8 mouse cellular contexts compared by ENCODE assay signal in genomic region chr9:20877118-20878040, GRCm38 (mm10). TPM values are rescaled to one million over a fixed set of nuclear protein-coding genes. Genes with fewer than 3 reads are reported as not detected.
DNase-seq lines count a peak whose midpoint lies in the region; ATAC-seq and TF ChIP-seq lines count a peak whose summit lies in the region.

No protein-coding gene starts in this region.

- no peak for ATAC-seq in heart, embryonic 11.5 days (replicated peaks; ENCODE audit: insufficient number of reproducible peaks, low FRiP score, low TSS enrichment)
- 0 out of 2 replicates have a peak, but pooled peaks have one; percentile 0 for ATAC-seq in heart, embryonic 16.5 days (replicated peaks; ENCODE audit: extremely low read depth, insufficient read depth, low FRiP score)

- peak overlapping the region; percentile 62 for H3K9ac ChIP-seq in heart, embryonic 11.5 days (ENCODE audit: low read depth, low read length)
- H3K9ac ChIP-seq in ES-E14 (ENCODE audit: insufficient read depth, low read depth, low read length, poor library complexity, severe bottlenecking) = peak overlapping the region; percentile 46; the same call in 1 of the 2 replicates
- peak overlapping the region; percentile 53 for H3K9ac ChIP-seq in heart, embryonic 16.5 days (ENCODE audit: low read length)

- in situ Hi-C loops in ES-E14 (cut with MboI; ENCODE audit: low sequenced_read_pairs in 2 of 2, unreplicated experiment in 2 of 2) = no loop called here

- H3K36me3 ChIP-seq in heart, embryonic 11.5 days (ENCODE audit: control insufficient read depth, insufficient read depth, low read length) = no peaks in the 10 kb centered on the region
- peaks cover 14% of the 10 kb centered on the region; the same call in 1 of the 2 replicates for H3K36me3 ChIP-seq in ES-E14 (ENCODE audit: control insufficient read depth, insufficient read depth, low read length, poor library complexity, severe bottlenecking)
- no peaks in the 10 kb centered on the region for H3K36me3 ChIP-seq in heart, embryonic 16.5 days (ENCODE audit: control insufficient read depth, insufficient read depth)
- H3K36me3 ChIP-seq in macrophage (ENCODE audit: inconsistent target) = peaks cover 11% of the 10 kb centered on the region; the same call in 1 of the 2 replicates

- peak overlapping the region; percentile 50; the same call in 1 of the 2 replicates for H3K27ac ChIP-seq in heart, embryonic 11.5 days (ENCODE audit: low read depth, low read length)
- H3K27ac ChIP-seq in ES-E14 (ENCODE audit: insufficient read depth, low read depth, low read length, poor library complexity, severe bottlenecking) (no peak overlapping the region; the same call in 1 of the 2 replicates), macrophage (peak overlapping the region; percentile 48)
- H3K27ac ChIP-seq in heart, embryonic 16.5 days (ENCODE audit: low read length) = peak overlapping the region; percentile 54

- H3K9me3 ChIP-seq in heart, embryonic 11.5 days (replicated peaks; ENCODE audit: control insufficient read depth, low read length) = no peaks in the 10 kb centered on the region
- no peaks in the 10 kb centered on the region for H3K9me3 ChIP-seq in ES-E14 (ENCODE audit: control insufficient read depth, insufficient read depth, low read depth, low read length)
- no peaks in the 10 kb centered on the region for H3K9me3 ChIP-seq in heart, embryonic 16.5 days (replicated peaks; ENCODE audit: control insufficient read depth, low read length)

- no peaks in the 10 kb centered on the region for H3K79me2 ChIP-seq in macrophage (ENCODE audit: inconsistent target)

- no peak for DNase-seq in heart, adult 9 months (ENCODE audit: low spot score in 2 of 2)
- DNase-seq in ES-E14 (ENCODE audit: low read depth, low spot score) = no peak
- no peak for DNase-seq in adrenal gland, postnatal 4 days (ENCODE audit: low spot score in 2 of 2)
- DNase-seq in urinary bladder, postnatal 10 days (ENCODE audit: low spot score) = no peak
- no peak for DNase-seq in retina, embryonic 14.5 days (ENCODE audit: low spot score)

- H3K4me3 ChIP-seq in heart, embryonic 11.5 days (ENCODE audit: low read depth, low read length) = peak overlapping the region; percentile 35
- H3K4me3 ChIP-seq in ES-E14 (ENCODE audit: insufficient read depth in 1 of 2, low read depth in 1 of 2, low read length in 2 of 2, poor library complexity in 1 of 2, severe bottlenecking in 1 of 2) (peak overlapping the region; percentile 12 to 51; a peak in 3 of 4 replicates), macrophage (ENCODE audit: inconsistent target) (peak overlapping the region; percentile 33)
- H3K4me3 ChIP-seq in heart, embryonic 16.5 days (ENCODE audit: low read length) = peak overlapping the region; percentile 53

- H3K4me2 ChIP-seq in heart, embryonic 11.5 days = peak overlapping the region; percentile 70
- H3K4me2 ChIP-seq in heart, embryonic 16.5 days (ENCODE audit: low read depth, low read length) = peak overlapping the region; percentile 77

- 32% methylated on average over 14 of the region's 14 CpGs for WGBS in heart, embryonic 11.5 days (ENCODE audit: insufficient replicate concordance)
- 35% methylated on average over 14 of the region's 14 CpGs for WGBS in heart, embryonic 16.5 days
- WGBS in macrophage (ENCODE audit: missing documents) = 41% methylated on average over 13 of the region's 14 CpGs

- H3K27me3 ChIP-seq in heart, embryonic 11.5 days (ENCODE audit: control insufficient read depth, insufficient read depth, low read length) = peaks cover 2% of the 10 kb centered on the region; the same call in 1 of the 2 replicates
- H3K27me3 ChIP-seq in heart, embryonic 16.5 days (ENCODE audit: control insufficient read depth, insufficient read depth, low read length) = no peaks in the 10 kb centered on the region

- H3K4me1 ChIP-seq in heart, embryonic 11.5 days (ENCODE audit: control insufficient read depth, insufficient read depth, low read length) = peaks cover 6% of the 10 kb centered on the region
- H3K4me1 ChIP-seq in ES-E14 (ENCODE audit: control insufficient read depth in 2 of 2, insufficient read depth in 2 of 2, low read length in 2 of 2, poor library complexity in 1 of 2) = peaks cover 0 to 8% of the 10 kb centered on the region in 2 experiments; a peak in 2 of 4 replicates
- H3K4me1 ChIP-seq in heart, embryonic 16.5 days (ENCODE audit: control insufficient read depth, insufficient read depth, low read length) = peaks cover 5% of the 10 kb centered on the region

TF ChIP-seq in ES-E14, 5 proteins besides CTCF, POLR2A, EP300 and RAD21:
- TF ChIP-seq HCFC1 (IDR thresholded peaks at IDR 0.05; ENCODE audit: borderline replicate concordance, insufficient read depth, low read length) (no peak), ZNF384 (IDR thresholded peaks at IDR 0.05; ENCODE audit: low read depth, low read length) (0 out of 2 replicates have a peak, but pooled peaks have one; percentile 16), MAFK (IDR thresholded peaks at IDR 0.05; ENCODE audit: insufficient read depth, low read depth, low read length) (peak; percentile 88)

RNA-seq across cellular contexts. Expression of gene Angptl6, which starts 2.1 kb away (rescaled TPM):
- polyA plus RNA-seq in heart, embryonic 11.5 days (2014; fragmentation: Nextera tagmentation; extraction: Ambion mirVana) = 2.1 and 2.9 TPM in 2 replicates
- 4.1 and 4.4 TPM in 2 replicates for total RNA-seq in ES-E14 (2012; rRNA removed)
- polyA plus RNA-seq in heart, embryonic 16.5 days (2015; fragmentation: Nextera tagmentation; extraction: Ambion mirVana) = 3.8 and 4.0 TPM in 2 replicates
- total RNA-seq in macrophage (2018; cell fraction: chromatin; rRNA removed) = 1 to 10 TPM in 13 of 26 experiments, under 1 TPM in 3, not detected in 10; 0.53 to 5.4 (median 1.5) TPM
- total RNA-seq in macrophage (2018; cell fraction: cytosol; rRNA removed) = 1 to 10 TPM in 24 of 26 experiments, under 1 TPM in 2; 0.89 to 2.5 (median 1.5) TPM
- 1 to 10 TPM in 16 of 26 experiments, under 1 TPM in 7, not detected in 3; 0.35 to 4.9 (median 1.6) TPM for total RNA-seq in macrophage (2018; cell fraction: nucleus; rRNA removed)
- polyA plus RNA-seq in macrophage (2018) = 0.46 to 2.3 TPM (median 1.8 TPM) in 3 replicates
- total RNA-seq in adrenal gland, postnatal 4 days (2021) = 1 to 10 TPM; 2.7 to 3.2 TPM

RNA-seq across cellular contexts. Expression of gene A230050P20Rik, which starts 8.9 kb away (rescaled TPM):
- 2.1 TPM in 2 replicates for polyA plus RNA-seq in heart, embryonic 11.5 days (2014; fragmentation: Nextera tagmentation; extraction: Ambion mirVana)
- 8.3 and 16.5 TPM in 2 replicates for total RNA-seq in ES-E14 (2012; rRNA removed)
- polyA plus RNA-seq in heart, embryonic 16.5 days (2015; fragmentation: Nextera tagmentation; extraction: Ambion mirVana) = 11.4 and 13.4 TPM in 2 replicates
- 100 to 1,000 TPM in 1 of 26 experiments, 10 to 100 TPM in 25; 27.6 to 125 (median 59.8) TPM for total RNA-seq in macrophage (2018; cell fraction: chromatin; rRNA removed)
- 10 to 100 TPM in 4 of 26 experiments, 1 to 10 TPM in 22; 3.9 to 12.1 (median 7.8) TPM for total RNA-seq in macrophage (2018; cell fraction: cytosol; rRNA removed)
- total RNA-seq in macrophage (2018; cell fraction: nucleus; rRNA removed) = 10 to 100 TPM; 22.4 to 90.6 (median 51.6) TPM
- 9.0 to 17.6 TPM (median 12.0 TPM) in 3 replicates for polyA plus RNA-seq in macrophage (2018)
- 10 to 100 TPM; 34.4 to 43.7 TPM for total RNA-seq in adrenal gland, postnatal 4 days (2021)

RNA-seq across cellular contexts. Expression of gene Ppan, which starts 10.6 kb away (rescaled TPM):
- polyA plus RNA-seq in heart, embryonic 11.5 days (2014; fragmentation: Nextera tagmentation; extraction: Ambion mirVana) = 43.6 and 46.2 TPM in 2 replicates
- 179 and 287 TPM in 2 replicates for total RNA-seq in ES-E14 (2012; rRNA removed)
- polyA plus RNA-seq in heart, embryonic 16.5 days (2015; fragmentation: Nextera tagmentation; extraction: Ambion mirVana) = 36.4 and 44.3 TPM in 2 replicates
- 100 to 1,000 TPM in 1 of 26 experiments, 10 to 100 TPM in 25; 11.2 to 116 (median 35.8) TPM for total RNA-seq in macrophage (2018; cell fraction: chromatin; rRNA removed)
- total RNA-seq in macrophage (2018; cell fraction: cytosol; rRNA removed) = 10 to 100 TPM in 7 of 26 experiments, 1 to 10 TPM in 19; 4.2 to 11.8 (median 8.8) TPM
- 100 to 1,000 TPM in 1 of 26 experiments, 10 to 100 TPM in 25; 10.4 to 102 (median 21.1) TPM for total RNA-seq in macrophage (2018; cell fraction: nucleus; rRNA removed)
- 9.3 to 35.0 TPM (median 13.9 TPM) in 3 replicates for polyA plus RNA-seq in macrophage (2018)
- total RNA-seq in adrenal gland, postnatal 4 days (2021) = 10 to 100 TPM; 47.4 to 53.4 TPM

RNA-seq across cellular contexts. Expression of gene Eif3g, which starts 21.0 kb away (rescaled TPM):
- polyA plus RNA-seq in heart, embryonic 11.5 days (2014; fragmentation: Nextera tagmentation; extraction: Ambion mirVana) = 276 and 286 TPM in 2 replicates
- total RNA-seq in ES-E14 (2012; rRNA removed) = 196 and 239 TPM in 2 replicates
- polyA plus RNA-seq in heart, embryonic 16.5 days (2015; fragmentation: Nextera tagmentation; extraction: Ambion mirVana) = 208 and 209 TPM in 2 replicates
- total RNA-seq in macrophage (2018; cell fraction: chromatin; rRNA removed) = 100 to 1,000 TPM in 1 of 26 experiments, 10 to 100 TPM in 25; 22.8 to 165 (median 60.4) TPM
- total RNA-seq in macrophage (2018; cell fraction: cytosol; rRNA removed) = 10 to 100 TPM; 54.0 to 83.6 (median 69.2) TPM
- total RNA-seq in macrophage (2018; cell fraction: nucleus; rRNA removed) = 10 to 100 TPM; 26.2 to 82.9 (median 39.4) TPM
- polyA plus RNA-seq in macrophage (2018) = 76.8 to 138 TPM (median 100 TPM) in 3 replicates
- 100 to 1,000 TPM; 177 TPM for total RNA-seq in adrenal gland, postnatal 4 days (2021)

RNA-seq across cellular contexts. Expression of gene Rdh8, which starts 59.1 kb away (rescaled TPM):
- polyA plus RNA-seq in heart, embryonic 11.5 days (2014; fragmentation: Nextera tagmentation; extraction: Ambion mirVana) = not detected in 2 replicates
- not detected in 2 replicates for total RNA-seq in ES-E14 (2012; rRNA removed)
- not detected in 2 replicates for polyA plus RNA-seq in heart, embryonic 16.5 days (2015; fragmentation: Nextera tagmentation; extraction: Ambion mirVana)
- not detected for total RNA-seq in macrophage (2018; cell fraction: chromatin; rRNA removed)
- total RNA-seq in macrophage (2018; cell fraction: cytosol; rRNA removed) = under 1 TPM in 1 of 26 experiments, not detected in 25; 0.05 TPM
- not detected for total RNA-seq in macrophage (2018; cell fraction: nucleus; rRNA removed)
- polyA plus RNA-seq in macrophage (2018) = not detected in 3 replicates
- not detected for total RNA-seq in adrenal gland, postnatal 4 days (2021)
